Mouse (Mus musculus) spleen, embryonic (tissue): ENCODE measurements around the gene Gm28845.

Experiments used
- CTCF ChIA-PET: fragments of 350-600 bp; sonication (Branson Sonifier 250); formaldehyde crosslinking; loops from one replicate; lab custom pipeline; 2022; lab: Charles Lee

Gene Gm28845

DNA sequence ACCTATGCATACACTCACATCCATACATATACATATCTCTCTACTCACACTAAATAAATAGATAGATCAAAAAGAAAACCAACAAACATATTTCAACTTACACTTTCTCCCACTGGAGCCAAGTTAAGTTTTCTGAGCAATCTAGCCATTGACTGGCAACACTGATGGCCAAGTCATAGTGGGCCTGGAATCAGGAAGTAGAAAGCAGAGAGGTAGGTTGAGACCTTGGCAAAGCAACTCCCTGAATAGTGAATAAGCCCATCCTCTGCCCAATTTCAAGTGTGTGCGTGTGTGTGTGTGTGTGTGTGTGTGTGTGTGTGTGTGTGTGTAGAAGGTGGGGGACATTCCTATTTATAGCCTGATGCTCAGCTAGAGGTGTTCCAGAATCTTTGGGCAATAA, at the start of gene Gm28845:
Gene Gm28845, minus strand, starts transcription at position 121 of the 400 bp plus-strand sequence.
- CTCF ChIA-PET: no interaction called here

DNA sequence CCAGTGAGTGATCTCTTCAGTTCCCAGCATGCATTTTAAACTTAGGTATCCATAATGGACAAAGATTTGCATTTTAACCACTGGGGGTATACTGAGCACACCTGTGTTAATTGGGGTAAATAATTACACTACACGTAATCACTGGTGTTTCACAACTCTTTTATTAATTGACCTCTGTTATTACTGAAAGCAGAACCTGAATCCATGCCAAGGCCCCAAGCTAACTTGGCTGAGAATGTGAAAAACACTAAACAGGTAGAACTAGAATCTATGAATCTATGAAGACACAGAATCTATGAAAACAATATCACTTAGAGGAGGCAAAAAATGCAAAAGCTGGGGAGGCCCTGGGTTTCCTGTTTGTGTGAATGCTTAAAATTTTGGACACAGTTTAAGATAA, 48.1 kb upstream of the Gm28845 start:
- CTCF ChIA-PET: no interaction called here

DNA sequence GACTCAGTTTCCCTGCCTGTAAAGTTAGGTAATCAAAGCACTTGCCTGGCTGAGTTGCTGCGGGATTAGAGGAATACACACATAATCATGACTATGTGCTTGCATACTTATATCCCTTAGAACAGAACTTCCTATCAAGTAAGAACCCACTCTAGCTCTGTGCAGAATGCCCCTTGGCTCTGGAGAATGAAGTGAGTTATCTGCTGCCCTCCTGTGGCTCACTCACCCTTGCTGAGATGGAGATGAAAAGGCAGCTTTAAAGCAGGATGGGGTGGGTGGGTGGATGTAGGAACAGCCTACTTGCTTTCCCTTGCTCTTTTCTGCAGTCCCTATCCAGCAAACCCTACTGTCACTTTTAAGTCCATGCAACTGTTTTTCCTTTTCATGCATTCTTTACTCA, 42.9 kb upstream of the Gm28845 start:
- CTCF ChIA-PET: no interaction called here

DNA sequence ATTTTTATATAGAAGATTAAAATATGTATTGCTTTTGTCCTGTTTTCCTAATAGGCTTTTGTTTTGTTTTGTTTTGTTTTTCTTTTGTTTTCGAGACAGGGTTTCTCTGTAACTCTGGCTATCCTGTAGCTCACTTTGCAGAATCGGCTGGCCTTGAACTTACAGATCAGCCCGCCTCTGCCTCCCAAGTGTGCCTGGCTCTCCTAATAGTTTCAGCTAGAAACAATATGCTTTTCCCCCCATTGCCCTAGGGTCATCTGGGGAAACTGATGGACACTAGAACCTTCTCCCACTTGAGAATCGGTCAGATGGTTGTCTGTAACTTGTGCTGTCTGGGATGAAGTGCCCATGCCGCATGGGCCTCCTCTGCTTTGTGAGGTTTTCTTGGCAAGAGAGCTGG, 36.8 kb upstream of the Gm28845 start:
- CTCF ChIA-PET: no interaction called here

DNA sequence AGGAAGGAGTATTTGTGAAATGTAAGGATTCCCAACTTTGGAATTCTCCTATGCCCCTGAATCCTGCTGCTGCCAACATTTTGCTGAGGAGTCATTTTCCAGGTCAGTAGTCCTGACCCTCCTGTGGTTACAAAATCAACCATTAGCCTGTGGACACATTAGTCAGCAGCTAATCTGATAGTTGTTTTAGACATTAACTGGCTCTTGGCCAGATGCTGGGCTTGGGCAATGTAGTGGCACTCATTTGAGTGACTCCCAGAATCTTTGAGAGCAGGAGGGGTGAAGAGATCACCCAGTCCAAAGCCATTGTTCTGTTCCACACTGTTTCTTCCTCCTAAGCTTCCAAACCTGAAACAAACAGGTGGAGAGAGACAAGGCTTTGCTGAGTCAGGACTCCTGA, 35.5 kb upstream of the Gm28845 start:
- CTCF ChIA-PET: no interaction called here

DNA sequence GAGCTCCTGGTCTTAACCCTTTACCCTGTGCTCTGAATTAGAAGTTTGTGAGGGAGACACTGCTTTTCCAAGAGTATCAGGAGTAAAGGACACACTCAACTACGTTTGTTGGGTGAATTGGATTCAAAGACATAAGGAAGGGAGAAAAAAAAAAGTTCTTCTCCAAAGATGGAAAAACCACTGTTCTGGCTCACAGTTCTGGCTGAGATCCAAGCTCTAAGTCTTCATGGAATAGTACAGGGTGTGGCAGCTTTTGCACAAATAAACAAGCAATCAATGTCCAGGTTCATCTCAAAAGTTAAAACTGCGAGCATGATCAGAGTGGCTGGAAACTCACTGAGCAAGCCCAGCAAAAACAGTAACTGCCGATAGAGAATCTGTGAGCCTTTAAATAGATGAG, 28.6 kb upstream of the Gm28845 start:
- CTCF ChIA-PET: no interaction called here

DNA sequence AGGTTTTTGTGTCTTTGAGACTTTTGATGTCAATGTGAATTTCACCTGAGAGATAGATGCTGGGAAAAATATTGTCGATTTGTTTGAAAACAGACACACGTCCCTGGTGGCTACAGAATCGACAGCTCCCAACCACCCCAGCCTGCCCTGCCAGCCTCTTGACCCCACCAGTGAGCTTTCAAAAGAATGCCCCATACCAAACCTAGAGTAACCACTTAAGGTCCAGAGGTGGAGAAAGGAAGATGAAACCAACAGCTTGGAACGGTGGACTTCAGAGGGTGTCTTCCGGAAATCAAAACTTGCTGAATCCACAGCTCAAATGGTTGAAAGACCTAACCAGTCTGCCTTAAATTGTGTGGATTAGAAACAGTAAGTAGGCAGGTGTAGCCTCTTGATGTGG, 28.0 kb upstream of the Gm28845 start:
- CTCF ChIA-PET: no interaction called here

DNA sequence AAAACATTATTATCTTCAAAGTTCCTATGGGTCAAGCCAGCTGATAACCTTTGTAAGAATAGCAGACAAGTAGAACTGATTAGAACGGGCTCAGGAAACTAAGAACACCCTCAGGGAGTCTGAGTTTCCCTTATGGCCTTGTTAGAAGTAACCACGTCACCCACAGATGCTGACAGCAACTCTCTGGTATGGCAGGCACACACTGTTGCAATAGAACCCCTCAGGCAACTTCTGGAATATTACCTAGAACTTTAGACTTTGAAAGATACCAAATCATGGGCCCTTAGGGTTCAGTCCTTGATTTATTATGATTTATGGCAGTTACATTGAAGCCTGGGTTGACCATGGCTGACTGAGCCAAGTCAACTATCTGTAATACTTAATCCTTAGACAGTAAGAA, 27.2 kb upstream of the Gm28845 start:
- CTCF ChIA-PET: no interaction called here

DNA sequence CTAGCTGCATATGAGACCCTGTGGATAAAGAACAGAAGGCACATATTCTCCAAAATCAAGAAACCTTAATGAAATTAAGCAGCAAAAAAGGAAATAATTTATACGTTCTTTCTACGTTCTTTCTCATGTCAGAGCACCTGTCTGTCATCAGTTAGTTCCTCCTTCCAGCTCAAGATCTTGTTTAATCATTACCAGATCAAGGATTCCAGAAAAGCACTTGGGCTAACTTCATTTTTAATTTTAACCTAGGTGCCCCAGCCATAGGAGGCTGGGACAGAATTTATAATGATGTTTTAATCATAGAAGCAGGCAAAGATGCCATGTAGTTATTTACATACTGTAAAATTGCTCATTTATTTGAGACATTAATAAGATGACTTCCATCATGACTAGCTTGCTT, 25.4 kb upstream of the Gm28845 start:
- CTCF ChIA-PET: no interaction called here

DNA sequence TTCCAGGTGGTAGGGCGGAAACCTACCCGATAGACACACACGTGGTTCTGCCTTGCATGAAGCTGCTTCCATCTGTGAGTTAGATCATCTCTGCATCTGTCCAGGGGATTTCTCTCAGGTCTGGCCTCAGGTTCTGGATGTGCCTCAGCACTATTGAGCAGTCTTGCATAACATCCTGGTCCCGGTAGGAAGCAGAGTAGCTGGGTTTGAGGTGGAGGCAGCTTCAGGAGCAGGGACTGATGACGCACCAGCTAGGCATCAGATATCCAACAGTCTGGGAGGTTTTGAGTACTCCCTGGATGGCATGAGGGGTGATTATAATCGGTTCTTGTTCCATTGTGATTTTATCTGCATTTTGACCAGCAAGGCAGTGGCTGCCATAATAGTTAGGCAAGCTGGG, 18.2 kb upstream of the Gm28845 start:
- CTCF ChIA-PET: no interaction called here

DNA sequence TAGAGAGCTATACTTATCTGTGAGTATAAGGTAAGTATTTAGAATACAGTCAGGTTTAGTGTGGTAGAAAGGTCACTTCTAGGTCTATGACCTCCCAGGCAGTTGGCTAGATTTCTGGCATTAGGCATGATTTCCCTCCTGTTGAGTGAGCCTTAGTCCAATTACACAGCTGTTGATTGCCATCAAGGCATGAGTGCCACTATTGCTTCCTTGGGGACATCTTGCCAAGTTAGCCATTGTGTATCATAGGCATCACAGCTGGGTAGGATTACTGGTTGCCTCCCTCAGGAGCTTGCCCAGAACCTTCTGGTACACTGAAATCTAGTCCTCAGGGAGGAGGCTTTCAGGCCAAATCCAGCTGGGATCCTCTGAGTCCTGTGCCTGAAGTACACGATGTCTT, 13.5 kb upstream of the Gm28845 start:
- CTCF ChIA-PET: no interaction called here

DNA sequence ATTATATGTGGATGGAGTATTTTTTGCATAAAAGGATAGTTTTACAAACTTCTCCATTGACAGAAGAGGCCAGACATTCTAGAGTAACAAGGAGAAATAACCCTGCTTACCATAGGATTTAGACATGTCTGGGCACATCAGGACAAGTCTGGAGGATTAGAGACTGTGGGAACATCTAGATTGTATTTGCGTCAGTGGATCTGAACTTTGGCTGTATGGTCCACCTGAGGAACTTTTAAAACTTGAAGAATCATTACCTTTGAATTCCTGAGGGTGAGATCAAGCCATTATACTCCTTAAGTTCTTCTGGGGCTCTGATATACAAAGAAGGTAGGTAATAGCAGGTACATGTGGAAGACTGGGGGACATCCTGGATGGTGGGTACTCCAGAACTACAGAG, 12.3 kb upstream of the Gm28845 start:
- CTCF ChIA-PET: no interaction called here

DNA sequence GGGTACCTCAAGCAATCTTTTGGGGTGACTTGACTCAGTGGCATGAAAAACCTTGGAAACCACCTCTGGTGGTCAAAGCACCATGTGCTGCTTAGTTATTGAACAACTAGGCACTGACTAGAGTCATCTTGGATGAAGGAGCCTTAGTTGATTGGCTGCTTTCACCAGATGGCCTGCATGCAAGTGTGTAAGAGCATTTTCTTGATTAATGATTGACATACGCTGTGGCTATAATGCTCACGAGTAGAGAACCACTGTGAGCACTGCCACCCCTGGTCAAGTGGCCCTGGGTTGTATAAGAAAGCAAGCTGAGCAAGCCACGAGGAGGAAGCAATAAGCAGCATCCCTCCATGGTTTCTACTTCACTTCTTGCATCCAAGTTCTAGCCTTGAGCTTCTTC, 10.9 kb upstream of the Gm28845 start:
- CTCF ChIA-PET: no interaction called here

DNA sequence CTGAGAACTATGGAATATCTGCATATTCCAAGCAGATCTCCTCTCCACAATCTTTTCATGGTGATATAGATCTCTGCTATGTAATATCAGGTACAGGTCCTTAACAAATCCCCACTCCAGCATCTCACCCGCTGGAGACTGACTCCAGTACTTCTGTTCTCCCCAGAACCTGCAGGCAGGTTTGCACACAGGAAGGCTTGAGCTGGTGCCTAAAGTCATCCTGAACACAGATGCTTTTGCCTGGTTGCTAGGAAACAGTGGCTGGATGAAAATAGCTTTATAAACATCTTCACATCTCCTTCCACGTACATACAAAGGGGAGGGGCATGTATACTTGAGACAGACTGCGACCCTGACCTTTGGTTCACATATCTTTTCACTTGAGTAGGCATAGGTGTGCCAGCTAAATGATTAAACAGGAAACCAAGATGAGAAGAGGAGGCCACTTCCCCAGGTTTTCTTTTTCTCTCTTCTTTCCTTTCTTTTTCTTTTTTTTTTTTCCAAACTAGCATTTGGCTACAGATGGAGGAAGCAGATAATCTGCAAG, 10.3 kb upstream of the Gm28845 start:
- CTCF ChIA-PET: no interaction called here

DNA sequence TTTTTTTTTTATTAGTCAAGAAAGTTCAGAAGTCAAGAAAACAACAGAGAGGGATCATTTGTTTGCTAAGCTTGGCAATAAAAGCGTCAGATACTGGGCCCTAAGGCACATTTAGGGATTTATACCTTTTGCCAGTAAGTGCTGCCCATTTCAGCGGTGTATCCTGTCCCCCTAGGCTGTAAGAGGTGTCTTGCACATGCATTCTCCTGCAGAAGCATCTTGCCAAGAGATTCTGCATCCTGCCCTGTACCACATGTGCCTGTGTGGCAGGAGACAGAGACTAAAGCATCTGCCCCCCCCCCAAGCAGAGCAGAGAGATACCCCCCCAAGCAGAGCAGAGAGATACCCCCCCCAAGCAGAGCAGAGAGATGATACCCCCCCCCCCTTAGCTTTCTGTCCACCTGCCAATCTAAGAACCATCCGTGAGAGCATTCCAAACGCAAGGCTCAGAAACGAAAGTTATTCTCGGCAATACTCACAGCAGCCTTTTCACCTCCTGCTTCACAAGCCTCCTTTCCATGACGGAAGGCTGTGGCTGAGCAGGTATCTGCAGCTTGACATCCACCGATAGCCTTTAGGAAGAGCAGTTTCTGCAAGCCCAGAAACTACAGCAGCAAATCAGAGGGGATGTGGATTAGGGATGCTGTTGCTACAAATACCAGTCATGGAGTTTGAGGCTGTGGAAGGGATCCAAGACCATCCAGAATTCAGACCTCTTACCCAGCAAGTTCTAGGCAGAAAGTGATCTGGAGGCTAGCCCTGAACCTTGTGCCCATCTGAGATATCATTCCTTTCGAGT, 3.4 kb upstream of the Gm28845 start, which contains the start of gene D630023F18Rik:
Gene D630023F18Rik, minus strand, starts transcription at position 641 of the 799 bp plus-strand sequence.
- CTCF ChIA-PET: no interaction called here

DNA sequence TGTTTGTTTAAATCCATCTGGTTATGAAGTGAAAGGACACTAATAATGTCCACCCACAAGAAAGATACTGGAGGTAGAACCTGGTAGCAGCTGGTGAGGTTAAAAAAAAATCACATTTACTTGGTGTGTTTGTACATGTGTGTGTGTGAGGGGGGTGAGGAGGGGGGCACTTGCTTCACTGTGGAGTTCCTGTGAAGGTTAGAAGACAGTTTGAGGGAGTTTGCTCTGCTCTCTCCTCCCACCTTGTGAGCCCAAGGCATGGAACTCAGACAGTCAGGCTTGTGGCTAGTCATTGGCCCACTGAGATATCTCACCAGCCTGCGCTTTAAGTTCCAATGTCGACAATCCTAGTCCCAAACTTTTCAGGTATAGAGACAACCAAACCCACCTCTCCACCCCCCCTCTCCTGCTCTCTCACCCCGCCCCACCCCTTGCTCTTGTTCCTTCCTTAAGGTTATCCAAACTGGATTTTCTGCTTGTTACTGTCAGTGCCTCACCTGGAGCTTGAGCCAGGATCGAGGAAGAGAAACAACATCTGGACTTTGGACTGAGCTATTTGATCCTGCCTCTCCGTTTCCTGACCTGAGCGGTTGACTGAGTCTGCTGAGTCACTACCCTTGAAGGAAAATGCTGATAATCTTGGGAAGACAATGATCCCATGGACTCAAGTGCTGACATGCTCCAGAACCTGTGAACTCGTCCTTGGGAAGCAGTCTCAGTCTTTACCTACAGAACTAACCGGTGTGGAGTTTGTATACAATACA, 1.0 kb downstream of the Gm28845 start:
- CTCF ChIA-PET: no interaction called here

DNA sequence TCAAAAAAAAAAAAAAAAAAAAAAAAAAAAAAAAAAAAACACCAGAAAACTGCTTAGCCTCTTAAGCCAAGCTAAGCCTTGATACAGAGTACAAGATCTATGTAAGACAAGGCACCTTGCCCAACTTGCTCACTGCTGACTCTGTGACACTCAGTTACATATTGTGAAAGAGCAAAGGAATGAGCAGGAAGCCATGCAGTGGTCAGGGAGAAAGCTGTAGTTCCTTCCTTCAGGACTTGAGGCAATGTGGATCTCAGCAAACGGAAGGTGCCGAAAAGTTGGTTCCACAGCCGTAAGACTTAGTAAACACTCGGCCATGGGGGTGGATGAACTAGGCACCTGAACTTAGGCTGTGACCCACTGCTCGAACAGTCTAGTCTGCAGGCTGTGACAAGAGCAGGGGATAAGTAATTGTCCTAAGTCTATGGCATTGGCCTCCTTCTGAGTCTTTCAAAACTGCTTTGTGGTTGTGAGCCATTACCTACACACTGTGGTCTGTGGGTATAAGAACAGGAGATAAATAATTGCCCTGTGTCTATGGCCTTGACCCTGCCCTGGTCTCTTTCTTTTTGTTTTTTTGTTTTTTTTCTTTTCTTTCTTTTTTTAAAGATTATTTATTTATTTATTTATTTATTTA, 5.7 kb downstream of the Gm28845 start:
- CTCF ChIA-PET: no interaction called here

DNA sequence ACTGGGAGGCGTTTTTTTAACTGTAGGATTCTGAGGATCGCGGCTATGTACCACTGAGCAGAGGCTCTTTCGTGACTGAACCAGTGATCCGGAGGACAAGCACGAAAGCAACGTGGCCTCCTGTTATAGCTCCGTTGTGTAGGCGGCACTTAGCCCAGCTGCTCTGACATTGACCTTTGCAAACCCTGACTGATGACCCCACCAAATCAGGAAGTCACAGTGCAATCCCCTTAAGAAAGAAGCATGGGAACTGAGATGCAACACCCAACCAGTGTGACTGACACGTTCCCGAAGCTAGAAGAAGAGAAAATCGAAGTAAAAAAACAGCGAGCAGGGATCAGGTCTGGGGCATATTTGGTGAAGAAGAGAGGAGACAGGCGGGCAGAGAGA, 6.6 kb downstream of the Gm28845 start:
- CTCF ChIA-PET: no interaction called here

DNA sequence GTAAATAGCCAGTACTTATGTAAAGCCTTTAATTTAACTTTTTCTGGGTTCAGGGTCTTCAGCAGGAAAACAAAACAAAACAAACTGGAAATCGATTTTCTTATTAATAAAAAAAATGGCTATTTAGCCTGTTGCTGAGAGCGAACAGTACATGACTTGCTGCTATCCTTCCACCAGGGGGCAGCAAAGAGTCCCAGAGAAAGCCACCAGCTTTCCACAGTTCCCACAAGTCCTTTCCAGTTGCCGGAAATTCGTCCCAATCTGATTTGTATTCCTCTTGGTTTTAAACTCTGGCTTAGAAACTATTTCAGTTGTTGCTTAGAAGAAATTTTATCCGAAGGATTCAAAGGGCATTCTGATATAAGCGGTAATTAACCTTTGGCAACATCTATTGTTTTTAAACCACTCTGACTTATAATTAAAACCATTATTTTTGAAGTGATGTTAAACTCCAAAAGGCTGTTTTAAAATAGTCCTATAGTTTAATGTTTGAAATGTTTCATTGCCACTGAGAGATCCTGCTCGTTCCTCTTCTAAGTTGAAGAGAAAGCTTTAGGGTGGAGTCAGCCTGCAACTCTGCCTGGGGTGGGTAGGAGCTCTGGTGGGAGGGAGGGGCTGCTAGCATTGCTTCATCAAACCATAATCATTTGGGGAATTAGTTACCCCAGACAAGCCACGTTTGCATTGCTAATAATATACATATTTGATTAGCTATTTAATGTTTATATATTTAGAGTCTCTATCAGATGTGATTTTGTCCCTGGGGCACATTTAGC, 7.1 kb downstream of the Gm28845 start:
- CTCF ChIA-PET: interaction anchor here (0.6 kb wide), 1 partner anchor 29 kb away, joined by 8 read pairs; no protein-coding TSS in a partner anchor

DNA sequence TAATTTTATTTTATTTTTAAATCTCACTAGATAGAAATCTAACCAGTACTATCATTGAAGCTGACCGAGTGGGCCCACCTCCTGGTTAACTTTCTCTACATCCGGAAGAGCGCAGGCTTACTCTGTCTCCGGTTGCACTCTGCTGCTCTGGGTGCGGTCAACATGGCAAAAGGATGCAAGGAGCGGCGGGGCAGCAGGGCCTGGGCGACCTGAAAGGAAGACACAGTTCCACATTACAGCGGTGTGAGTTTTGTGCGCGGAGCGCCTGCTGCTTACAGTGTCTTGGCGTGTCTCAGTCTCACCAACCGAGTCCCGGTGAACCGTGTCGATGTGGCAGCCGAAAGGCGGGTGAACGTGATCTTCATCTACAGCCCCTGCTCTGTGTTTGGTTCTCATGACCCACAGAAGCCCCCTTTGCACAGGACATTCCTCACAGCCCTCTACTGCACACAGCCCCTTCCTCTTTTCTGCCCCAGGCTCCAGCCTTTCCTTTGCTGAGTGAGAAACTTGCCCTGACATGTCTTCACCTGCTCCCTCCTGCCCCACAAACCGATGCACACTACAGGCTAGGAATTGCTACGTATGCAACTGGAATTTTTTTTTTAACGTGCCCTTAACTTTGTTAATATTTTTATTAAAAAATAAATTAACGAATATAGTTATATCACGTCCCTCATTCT, 9.5 kb downstream of the Gm28845 start:
- CTCF ChIA-PET: no interaction called here

DNA sequence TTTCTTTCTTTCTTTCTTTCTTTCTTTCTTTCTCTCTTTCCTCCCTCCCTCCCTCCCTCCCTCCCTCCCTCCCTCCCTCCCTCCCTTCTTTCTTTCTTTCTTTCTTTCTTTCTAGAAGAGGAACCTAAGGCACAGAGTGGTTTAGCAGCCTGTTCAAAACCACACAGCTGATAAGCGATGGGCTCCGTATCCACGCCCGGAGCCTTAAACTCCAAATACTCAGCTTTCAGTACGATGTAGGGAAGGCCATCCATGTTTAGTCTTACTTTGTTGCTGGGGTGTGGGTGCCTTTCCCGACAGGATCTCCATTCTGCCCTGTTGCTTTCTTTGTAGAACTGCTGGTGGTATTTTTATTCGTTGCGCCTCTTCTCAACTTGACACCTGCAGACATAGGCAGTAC, 10.2 kb downstream of the Gm28845 start:
- CTCF ChIA-PET: no interaction called here
